Mouse (Mus musculus): ENCODE results near the gene Dazap1.

Dazap1 gene

GRCm38 (mm10) chr10:80248971-80249640, 12.2 kb upstream of the Dazap1 start, which contains the start of gene Ndufs7:
Gene Ndufs7 (plus strand): TSS chr10:80249121.
- peak; percentile 93 for DNase-seq (ENCODE audit: extremely low spot score, low spot score)

DNA sequence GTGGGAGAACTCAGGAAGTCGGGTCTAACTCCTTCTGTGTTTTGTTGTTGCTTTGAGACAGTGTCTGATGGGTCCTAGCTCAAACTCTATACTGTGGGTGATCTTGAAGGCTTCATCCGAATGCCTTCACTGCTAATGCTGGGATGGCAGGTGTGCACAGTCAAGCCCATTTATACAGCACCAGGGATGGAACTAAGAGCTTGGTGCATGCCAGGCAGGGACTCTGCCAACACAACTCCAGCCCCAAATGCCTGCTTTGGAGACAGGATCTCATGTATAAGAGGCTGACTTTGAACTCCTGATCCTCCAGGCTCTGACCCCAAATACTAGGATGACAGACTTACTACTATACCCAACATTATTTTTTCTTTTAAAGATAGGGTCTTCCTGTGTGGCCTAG, 11.2 kb upstream of the Dazap1 start:
- no peak for DNase-seq (ENCODE audit: extremely low spot score, low spot score)

GRCm38 (mm10) chr10:80250573-80250972, 10.7 kb upstream of the Dazap1 start:
- DNase-seq (ENCODE audit: extremely low spot score, low spot score) = no peak

DNA sequence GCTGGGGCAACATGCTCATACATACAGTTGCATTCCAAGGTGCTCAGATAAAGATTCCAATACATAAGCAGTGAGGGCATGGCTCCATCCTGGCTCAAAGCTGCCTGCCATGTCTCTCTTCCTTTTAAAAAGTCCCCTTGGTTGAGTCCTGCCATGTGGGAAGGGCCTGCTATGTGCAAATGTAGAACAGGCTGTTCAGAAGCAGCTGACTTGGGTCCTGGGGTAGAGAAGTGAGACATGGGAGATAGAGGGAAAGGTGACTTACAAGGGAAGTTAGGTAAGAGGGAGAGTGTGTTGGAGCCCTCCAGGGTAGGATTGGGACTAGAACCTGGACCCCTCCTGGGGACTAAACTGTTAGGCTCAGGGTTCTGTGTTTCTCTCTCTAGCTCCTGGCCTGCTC, 9.3 kb upstream of the Dazap1 start:
- DNase-seq (ENCODE audit: extremely low spot score, low spot score) = no peak

GRCm38 (mm10) chr10:80252493-80253274, 8.6 kb upstream of the Dazap1 start:
- DNase-seq (ENCODE audit: extremely low spot score, low spot score) = no peak

DNA sequence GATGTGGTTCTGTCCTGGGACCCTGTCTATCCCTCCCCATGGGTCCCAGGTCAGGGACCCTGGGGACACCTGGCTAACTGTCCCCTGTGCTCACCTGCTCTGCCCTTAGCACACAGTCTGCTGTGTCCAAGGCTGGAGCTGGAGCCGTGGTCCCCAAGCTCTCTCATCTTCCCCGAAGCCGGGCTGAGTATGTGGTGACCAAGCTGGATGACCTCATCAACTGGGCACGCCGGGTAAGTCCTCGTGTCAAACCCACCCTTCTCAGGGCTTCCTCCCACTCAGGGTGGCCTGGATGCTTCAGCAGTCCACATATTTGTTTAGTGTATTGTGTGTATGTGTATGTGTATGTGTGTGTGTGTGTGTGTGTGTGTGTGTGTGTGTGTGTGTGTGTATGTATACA, 7.7 kb upstream of the Dazap1 start:
- DNase-seq (ENCODE audit: extremely low spot score, low spot score) = no peak

DNA sequence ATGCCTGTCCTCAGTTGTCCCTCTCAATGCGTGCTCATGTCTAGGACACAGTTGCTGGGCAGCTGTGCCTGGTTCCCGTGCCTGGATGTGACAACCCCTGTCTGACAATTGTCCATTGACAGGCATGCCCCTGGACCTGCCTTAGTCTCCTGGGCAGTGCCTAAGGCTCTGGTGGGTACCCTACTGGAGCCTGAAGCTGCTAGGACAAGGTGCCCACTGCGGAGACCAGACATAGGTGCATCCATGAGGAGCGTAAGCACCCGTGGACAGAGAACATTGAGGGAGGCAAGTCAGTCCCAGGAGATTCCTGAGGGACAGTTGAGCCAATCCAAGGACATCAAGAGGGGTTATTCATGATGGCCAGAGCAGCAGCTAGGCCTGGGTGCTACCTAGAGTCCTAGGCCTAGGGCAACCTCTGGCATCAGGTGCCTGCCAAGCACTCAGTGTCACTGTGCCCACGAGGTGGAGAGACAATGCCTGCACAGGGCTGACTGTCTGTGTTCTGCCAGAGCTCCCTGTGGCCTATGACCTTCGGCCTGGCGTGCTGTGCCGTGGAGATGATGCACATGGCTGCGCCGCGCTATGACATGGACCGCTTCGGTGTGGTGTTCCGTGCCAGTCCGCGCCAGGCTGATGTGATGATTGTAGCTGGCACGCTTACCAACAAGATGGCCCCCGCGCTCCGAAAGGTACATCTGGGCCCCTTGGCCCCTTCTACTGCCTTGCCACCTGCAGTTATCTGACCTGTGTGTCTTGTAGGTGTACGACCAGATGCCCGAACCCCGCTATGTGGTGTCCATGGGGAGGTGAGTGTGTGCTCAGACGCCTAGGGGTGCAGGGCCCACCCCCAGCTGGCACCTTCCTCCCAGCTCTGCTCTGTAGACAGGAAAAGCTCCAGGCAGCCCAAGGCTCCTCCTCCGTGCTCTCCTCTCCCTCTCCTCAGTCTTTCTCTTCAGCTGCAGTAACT, 6.7 kb upstream of the Dazap1 start:
- no peak for DNase-seq (ENCODE audit: extremely low spot score, low spot score)

DNA sequence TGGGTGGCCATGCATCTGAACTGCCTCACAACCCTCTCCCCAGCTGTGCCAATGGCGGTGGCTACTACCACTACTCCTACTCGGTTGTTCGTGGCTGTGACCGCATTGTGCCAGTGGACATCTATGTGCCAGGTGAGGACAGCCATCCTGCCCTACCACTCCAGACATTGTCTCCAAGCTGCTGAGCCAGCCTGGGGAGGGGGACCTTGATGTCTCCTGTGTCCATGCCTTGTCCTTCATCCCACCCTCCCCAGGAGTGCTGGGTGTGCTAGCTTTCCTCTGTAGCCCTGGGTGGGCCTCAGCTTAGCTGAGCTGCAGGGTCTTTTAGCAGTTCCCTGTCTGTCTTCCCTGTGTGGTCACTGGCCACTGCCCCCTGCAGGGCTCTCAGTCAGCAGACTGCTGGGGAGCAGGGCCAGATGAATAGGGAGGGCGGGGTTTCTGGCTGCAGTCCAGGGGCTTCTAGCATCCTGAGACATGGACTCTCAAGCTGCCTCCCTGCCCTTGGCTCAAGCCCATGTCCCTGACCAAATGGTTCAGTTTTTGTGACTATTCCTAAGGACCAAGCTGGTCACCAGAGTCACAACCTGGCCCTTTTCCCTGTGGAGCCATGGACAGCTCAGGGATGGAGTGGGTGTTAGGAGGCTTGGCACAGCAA, 5.3 kb upstream of the Dazap1 start:
- DNase-seq (ENCODE audit: extremely low spot score, low spot score) = no peak

DNA sequence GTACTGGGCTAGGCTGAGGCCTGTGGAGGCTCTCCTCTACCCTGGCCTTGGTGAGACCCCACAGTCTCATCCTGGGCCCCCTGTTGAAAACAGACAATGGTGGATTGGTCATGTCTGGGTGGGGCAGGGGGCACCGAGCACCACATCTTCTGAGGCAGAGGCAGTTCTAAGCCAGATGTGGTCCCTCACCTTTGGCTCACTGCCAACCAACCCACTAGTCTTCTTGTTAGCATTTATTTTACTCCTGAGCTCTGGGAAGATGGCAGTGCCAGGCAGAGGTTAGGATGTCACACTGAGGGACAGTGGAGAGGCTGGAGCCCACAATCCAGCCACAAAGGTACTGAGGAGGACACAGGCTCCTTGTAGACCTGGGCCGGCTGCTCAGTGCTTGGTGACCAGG, 3.4 kb upstream of the Dazap1 start:
- no peak for DNase-seq (ENCODE audit: extremely low spot score, low spot score)

- DNase-seq (ENCODE audit: extremely low spot score, low spot score) = no peak
These were observed 2.4 kb upstream of the Dazap1 start for GRCm38 (mm10) chr10:80258752-80259462.

DNA sequence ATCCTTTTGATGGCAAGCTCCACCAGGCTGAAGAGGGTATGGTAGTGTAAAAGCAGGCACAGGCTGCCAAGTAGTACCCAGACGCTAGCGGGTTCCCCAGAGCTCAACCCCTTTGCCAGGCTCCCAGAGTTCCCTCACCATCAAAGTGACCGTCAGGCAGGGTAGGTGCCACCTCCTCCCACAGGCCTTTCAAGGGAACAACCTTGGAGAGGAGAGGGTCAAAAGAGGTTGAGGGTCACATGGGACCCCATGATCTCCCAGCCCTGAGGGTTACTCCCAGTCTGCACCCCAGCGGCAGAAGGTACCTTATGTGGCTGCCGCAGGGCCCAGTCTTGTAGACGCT, 1.9 kb upstream of the Dazap1 start:
- DNase-seq (ENCODE audit: extremely low spot score, low spot score) = no peak

DNA sequence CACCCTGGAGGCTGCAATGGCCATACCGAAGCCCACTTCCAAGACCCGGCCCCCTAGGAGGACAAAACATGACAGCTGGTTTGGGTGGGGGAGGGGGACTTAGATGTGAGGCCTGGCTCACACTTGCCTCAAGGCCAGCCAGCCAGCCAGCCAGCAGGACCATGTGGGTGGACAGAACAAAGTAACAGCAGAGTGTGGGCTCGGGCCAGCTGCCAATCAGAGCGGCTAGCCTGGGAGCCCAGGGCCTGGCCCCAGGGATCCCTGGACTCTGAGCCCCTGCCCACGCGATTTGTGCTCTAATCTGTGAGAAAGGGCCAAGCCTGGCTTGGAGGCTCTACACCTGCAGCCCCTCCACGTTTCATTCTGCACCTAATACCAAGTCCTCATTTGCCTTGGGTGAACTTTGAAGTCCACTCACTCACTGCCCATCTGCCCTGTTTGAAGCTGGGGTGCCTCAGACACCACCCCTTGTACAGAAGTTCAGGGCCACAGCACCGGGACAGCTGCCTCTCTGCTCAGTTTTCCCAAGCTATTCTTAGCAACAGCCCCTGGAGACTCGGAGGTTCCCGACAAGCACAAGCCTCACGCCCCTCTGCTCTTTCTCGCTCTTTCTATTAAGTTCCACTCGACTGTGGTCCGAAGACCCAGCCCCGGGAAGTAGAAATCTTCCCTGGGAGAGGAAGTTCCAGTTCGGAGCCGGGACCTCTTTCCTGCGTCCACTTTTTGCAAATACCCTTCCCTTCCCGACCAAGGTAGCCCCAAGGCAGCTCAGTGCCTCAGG, 1.2 kb upstream of the Dazap1 start:
- DNase-seq (ENCODE audit: extremely low spot score, low spot score) = peak; percentile 58

DNA sequence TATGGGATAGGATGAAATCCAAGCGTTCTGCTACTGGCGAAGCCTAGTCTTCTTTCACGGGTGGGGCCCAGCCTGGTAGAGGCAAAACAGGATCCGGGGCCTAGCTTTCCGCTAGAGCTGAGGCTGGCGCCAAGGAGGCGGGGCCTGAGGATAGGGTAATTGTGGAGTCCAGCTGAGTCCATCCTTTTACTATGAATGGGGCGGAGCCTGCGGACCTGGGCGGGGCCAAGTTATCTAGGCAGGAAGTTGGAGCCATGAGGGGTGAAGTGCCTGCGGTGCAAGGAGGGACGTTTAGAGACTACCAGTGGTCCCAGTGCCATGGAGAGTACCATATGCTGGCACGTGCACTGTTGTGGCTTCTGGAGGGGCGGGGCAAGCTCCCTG, 291 bp downstream of the Dazap1 start:
- peak; percentile 91 for DNase-seq (ENCODE audit: extremely low spot score, low spot score)

GRCm38 (mm10) chr10:80262169-80262568, 883 bp downstream of the Dazap1 start:
- no peak for DNase-seq (ENCODE audit: extremely low spot score, low spot score)

DNA sequence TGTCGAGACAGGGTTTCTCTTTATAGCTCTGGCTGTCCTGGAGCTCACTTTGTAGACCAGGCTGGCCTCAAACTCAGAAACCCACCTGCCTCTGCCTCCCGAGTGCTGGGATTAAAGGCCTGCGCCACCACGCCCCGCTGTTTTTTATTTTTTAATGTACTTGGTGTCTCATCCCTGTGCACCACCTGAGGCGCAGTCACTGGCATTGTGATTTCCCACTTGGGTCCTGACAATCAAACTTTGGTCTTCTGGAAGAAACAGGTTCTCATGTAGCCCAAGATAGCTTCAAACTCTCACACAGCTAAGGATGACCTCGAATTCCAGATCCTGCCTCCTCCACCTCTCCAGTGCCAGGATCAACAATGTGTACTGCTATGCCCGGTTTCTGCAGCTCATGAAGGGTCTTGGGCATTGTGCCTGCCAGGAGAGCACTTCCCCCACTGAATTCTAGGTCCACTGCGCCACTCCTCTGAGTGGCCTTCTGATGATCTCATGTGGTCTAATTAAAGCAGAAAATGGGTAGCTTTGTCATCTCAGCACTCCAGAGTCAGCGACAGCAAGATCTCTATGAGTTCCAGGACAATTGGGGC, 1.6 kb downstream of the Dazap1 start:
- no peak for DNase-seq (ENCODE audit: extremely low spot score, low spot score)

- peak; percentile 96 for DNase-seq (ENCODE audit: extremely low spot score, low spot score)
These were observed 3.3 kb downstream of the Dazap1 start for GRCm38 (mm10) chr10:80264341-80265148.

DNA sequence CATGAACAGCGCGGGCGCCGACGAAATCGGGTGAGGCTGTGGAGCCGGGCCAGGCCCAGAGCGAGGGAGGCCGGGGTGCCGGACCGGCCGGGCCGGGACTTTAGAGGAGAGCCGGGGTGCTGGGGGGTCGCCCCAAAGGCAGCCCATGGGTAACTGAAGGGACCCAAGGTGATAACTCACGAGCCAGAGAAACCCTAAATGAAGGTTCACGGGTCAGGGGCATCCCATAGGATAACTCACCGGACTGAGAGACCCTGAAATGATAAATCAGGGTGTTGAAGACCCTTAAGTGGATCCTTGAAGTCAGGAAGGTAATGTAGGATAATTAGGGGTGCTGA, 3.8 kb downstream of the Dazap1 start:
- no peak for DNase-seq (ENCODE audit: extremely low spot score, low spot score)

DNA sequence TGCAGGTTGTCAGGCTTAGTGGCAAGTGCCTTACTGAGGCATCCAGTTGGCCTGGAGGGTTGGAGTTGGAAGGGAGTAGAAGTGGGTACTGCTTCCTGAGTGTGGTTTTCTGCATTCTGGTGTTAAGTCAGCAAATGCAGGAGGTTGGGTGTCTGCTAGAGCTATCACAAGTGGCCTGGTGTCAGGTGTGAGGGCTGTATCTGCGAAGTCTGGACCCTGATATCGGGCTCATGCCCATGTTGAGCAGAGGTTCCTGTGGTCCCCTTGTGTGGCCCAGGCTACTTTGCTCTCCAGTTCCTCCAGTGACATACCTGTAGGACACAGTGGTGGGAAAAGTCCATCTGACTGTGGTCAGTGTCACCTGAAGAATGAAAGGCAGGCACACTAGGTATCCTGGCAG, 8.8 kb downstream of the Dazap1 start:
- DNase-seq (ENCODE audit: extremely low spot score, low spot score) = no peak

GRCm38 (mm10) chr10:80270734-80271181, 9.5 kb downstream of the Dazap1 start:
- DNase-seq (ENCODE audit: extremely low spot score, low spot score) = no peak
